Mouse (Mus musculus) lung, embryonic 15.5 days (tissue): ENCODE results near the gene Myh7b. TPM values are rescaled to one million over a fixed set of nuclear protein-coding genes. Genes with fewer than 3 reads are reported as not detected.

Experiments
- ATAC-seq: fragments of 200-750 bp; cut with Nextera tagmentation; 2 replicates; pipeline ENCODE4 v1.8.0; 2017; ENCODE audit warnings: moderate number of reproducible peaks, borderline replicate concordance; ENCODE audit not compliant: low FRiP score, low TSS enrichment; ENCODE audit errors: extremely low read depth
- H3K27ac ChIP-seq: fragments of 300-500 bp; sonication (generic); 2 replicates; pipeline ENCODE4 v1.5.1; 2015; ENCODE audit warnings: moderate library complexity, mild to moderate bottlenecking, inconsistent platforms
- H3K27me3 ChIP-seq: fragments of 300-500 bp; sonication (generic); 2 replicates; pipeline ENCODE4 v1.6.1; 2015; ENCODE audit warnings: inconsistent platforms
- H3K36me3 ChIP-seq: fragments of 300-500 bp; sonication (generic); 2 replicates; pipeline ENCODE4 v1.6.1; 2015; ENCODE audit warnings: inconsistent platforms
- H3K4me1 ChIP-seq: fragments of 300-500 bp; sonication (generic); 2 replicates; pipeline ENCODE4 v1.6.1; 2015; ENCODE audit warnings: inconsistent platforms
- H3K4me2 ChIP-seq: fragments of 300-500 bp; sonication (generic); 2 replicates; pipeline ENCODE4 v1.6.1; 2015; ENCODE audit warnings: inconsistent platforms, mild to moderate bottlenecking, moderate library complexity
- H3K4me3 ChIP-seq: fragments of 300-500 bp; sonication (generic); 2 replicates; pipeline ENCODE4 v1.5.1; 2015; ENCODE audit warnings: mild to moderate bottlenecking, inconsistent platforms
- H3K9ac ChIP-seq: fragments of 300-500 bp; sonication (generic); 2 replicates; pipeline ENCODE4 v1.6.1; 2015; ENCODE audit warnings: inconsistent platforms
- H3K9me3 ChIP-seq: fragments of 300-500 bp; sonication (generic); 2 replicates; pipeline ENCODE4 v1.6.1; 2016; ENCODE audit warnings: inconsistent platforms
- WGBS: fragments of 180-500 bp; shearing (Covaris S2); methylation state at CpG from one replicate; pipeline ENCODE4 v1.1.7; 2015; 5-methylcytosine and 5-hydroxymethylcytosine counted together
- polyA plus RNA-seq: library from polyadenylated mRNA; unstranded; fragments of >200 nt; fragmentation: Nextera tagmentation; extraction: Ambion mirVana; gene quantifications from 2 replicates; pipeline ENCODE4 v1.2.1, GENCODE M21; 2015

The Myh7b gene
- polyA plus RNA-seq, 1 experiment from 2014 or later = 0.85 TPM

GRCm38 (mm10) chr2:155640656-155641055 is 29.6 kb downstream of the Myh7b start:
- H3K27me3 ChIP-seq = no peaks in the 10 kb centered on the region
- no peak for ATAC-seq
- H3K9me3 ChIP-seq = no peaks in the 10 kb centered on the region
- no peaks in the 10 kb centered on the region for H3K4me1 ChIP-seq
- no peak overlapping the region for H3K27ac ChIP-seq
- no peak overlapping the region for H3K4me2 ChIP-seq
- WGBS = 87% methylated on average over 6 of the region's 6 CpGs
- no peak overlapping the region for H3K4me3 ChIP-seq
- H3K36me3 ChIP-seq = peaks cover 89% of the 10 kb centered on the region
- H3K9ac ChIP-seq = no peak overlapping the region

GRCm38 (mm10) chr2:155641540-155642472 is 30.8 kb downstream of the Myh7b start:
- ATAC-seq = no peak
- no peaks in the 10 kb centered on the region for H3K27me3 ChIP-seq
- H3K4me1 ChIP-seq = no peaks in the 10 kb centered on the region
- H3K4me3 ChIP-seq = no peak overlapping the region
- WGBS = 82% methylated on average over 18 of the region's 18 CpGs
- H3K4me2 ChIP-seq = no peak overlapping the region
- H3K36me3 ChIP-seq = peaks cover 79% of the 10 kb centered on the region
- H3K9me3 ChIP-seq = no peaks in the 10 kb centered on the region
- no peak overlapping the region for H3K27ac ChIP-seq
- no peak overlapping the region for H3K9ac ChIP-seq

DNA sequence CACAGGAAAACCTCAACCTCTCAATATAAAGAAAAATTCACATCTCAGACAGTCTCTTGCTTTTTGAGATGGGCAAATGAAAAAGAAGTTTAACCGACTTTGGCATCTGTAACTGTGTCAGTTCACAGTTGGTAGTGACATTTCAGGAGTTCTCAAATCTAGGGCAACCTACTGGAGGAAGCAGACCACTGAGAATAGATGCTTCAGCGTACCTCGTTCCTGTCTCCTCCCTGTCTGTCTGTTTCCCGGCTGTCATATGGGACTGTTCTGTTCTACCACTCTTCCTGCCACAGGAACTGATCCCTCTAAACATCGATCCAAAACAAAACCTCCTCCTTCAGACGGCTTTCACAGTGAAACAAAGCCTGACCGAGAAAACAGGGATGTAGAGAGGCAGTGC is 34.7 kb downstream of the Myh7b start:
- Histone ChIP-seq H3K9me3 (no peaks in the 10 kb centered on the region), H3K4me2 (no peak overlapping the region), H3K36me3 (peaks cover 70% of the 10 kb centered on the region), H3K27ac (no peak overlapping the region), H3K27me3 (no peaks in the 10 kb centered on the region), H3K9ac (no peak overlapping the region), H3K4me1 (no peaks in the 10 kb centered on the region), H3K4me3 (no peak overlapping the region)
- ATAC-seq = no peak
- 84% methylated on average over 7 of the region's 7 CpGs for WGBS

DNA sequence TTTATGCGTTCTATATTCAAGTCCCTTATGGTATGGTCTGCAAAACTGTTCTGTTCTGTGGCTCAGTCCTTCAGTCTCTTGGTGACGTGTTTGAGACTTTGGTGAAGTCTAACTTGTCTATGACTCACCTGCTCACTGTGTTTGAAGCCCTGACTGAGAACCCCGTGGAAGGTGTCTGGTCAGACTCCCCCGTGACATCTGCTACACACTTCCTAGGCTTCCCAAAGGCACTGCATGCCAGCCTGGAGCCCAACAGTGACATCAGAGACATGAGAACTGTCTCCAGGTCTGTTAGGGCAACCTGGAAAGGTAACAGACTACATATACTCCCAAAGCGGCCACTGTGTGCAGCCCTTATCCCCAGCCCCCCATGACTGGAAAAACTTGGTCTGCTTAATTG is 41.6 kb downstream of the Myh7b start:
- no peak for ATAC-seq
- Histone ChIP-seq H3K27me3 (no peaks in the 10 kb centered on the region), H3K9me3 (no peaks in the 10 kb centered on the region; the same call in 1 of the 2 replicates), H3K4me3 (no peak overlapping the region), H3K4me2 (no peak overlapping the region), H3K36me3 (peaks cover 82% of the 10 kb centered on the region), H3K9ac (no peak overlapping the region), H3K4me1 (no peaks in the 10 kb centered on the region), H3K27ac (no peak overlapping the region)
- WGBS = 88% methylated on average over 5 of the region's 5 CpGs

DNA sequence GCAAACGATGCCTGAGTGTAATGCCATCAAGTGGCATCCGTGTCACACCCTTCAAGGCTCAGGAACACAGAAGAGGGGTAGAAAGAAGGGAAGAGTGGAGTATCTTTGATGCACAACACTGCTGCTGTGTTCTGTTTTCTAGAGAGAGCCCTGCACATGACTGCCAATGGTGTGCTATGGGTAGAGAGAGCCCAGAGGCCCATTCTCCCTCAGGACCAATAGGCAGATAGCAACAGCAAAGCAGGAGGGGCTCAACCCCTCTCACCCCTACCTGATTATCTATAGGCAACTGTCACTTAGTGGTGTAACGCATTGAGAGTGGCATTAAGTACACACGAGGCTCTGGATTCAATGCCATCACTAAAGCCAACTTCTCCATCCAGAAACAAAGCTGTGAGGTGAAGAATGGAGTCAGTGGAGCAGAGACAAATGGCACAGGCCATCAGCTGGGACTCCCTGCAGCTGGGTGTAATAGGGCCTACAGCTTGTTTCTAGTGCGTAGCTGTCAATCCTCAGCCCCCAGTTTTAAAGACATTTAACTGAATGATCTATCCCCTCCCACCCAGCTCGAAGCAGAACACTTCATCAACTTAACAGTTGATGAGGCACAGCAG is 44.9 kb downstream of the Myh7b start:
- no peak for ATAC-seq
- no peaks in the 10 kb centered on the region for H3K27me3 ChIP-seq
- no peaks in the 10 kb centered on the region for H3K4me1 ChIP-seq
- no peak overlapping the region for H3K4me2 ChIP-seq
- H3K9ac ChIP-seq = no peak overlapping the region
- H3K9me3 ChIP-seq = no peaks in the 10 kb centered on the region; the same call in 1 of the 2 replicates
- WGBS = 82% methylated on average over 6 of the region's 6 CpGs
- H3K27ac ChIP-seq = no peak overlapping the region
- peaks cover 80% of the 10 kb centered on the region for H3K36me3 ChIP-seq
- no peak overlapping the region for H3K4me3 ChIP-seq

DNA sequence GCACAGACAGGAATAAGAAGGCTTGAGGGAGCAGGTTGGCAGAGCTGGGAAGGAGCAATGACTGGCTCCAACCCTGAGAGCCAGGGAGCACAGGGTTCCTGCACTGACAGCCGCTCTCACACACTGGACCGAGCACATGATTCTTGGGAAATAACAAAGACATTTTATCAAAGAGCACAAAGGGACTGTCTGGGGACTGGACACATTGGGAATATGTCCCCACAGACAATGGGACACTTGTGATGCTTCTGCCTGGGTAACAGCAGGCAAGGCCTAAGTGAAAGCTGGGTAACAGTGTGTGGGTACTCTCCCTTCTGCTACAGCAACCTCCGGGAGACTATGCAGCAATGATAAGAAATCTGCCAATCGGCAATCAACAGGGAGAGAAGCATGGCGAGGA is 51.4 kb downstream of the Myh7b start:
- Histone ChIP-seq H3K9ac (no peak overlapping the region), H3K9me3 (no peaks in the 10 kb centered on the region), H3K27ac (no peak overlapping the region), H3K4me1 (no peaks in the 10 kb centered on the region), H3K27me3 (no peaks in the 10 kb centered on the region), H3K4me2 (no peak overlapping the region), H3K36me3 (peaks cover 73% of the 10 kb centered on the region), H3K4me3 (no peak overlapping the region)
- 87% methylated on average over 5 of the region's 5 CpGs for WGBS
- no peak for ATAC-seq

- Histone ChIP-seq H3K9me3 (no peaks in the 10 kb centered on the region), H3K27me3 (no peaks in the 10 kb centered on the region), H3K4me2 (no peak overlapping the region), H3K4me1 (no peaks in the 10 kb centered on the region), H3K36me3 (peaks cover 72% of the 10 kb centered on the region), H3K27ac (no peak overlapping the region), H3K4me3 (no peak overlapping the region), H3K9ac (no peak overlapping the region)
- ATAC-seq = no peak
- 25% methylated on average over 5 of the region's 5 CpGs for WGBS
Observed at GRCm38 (mm10) chr2:155663097-155663496, 52.1 kb downstream of the Myh7b start.

DNA sequence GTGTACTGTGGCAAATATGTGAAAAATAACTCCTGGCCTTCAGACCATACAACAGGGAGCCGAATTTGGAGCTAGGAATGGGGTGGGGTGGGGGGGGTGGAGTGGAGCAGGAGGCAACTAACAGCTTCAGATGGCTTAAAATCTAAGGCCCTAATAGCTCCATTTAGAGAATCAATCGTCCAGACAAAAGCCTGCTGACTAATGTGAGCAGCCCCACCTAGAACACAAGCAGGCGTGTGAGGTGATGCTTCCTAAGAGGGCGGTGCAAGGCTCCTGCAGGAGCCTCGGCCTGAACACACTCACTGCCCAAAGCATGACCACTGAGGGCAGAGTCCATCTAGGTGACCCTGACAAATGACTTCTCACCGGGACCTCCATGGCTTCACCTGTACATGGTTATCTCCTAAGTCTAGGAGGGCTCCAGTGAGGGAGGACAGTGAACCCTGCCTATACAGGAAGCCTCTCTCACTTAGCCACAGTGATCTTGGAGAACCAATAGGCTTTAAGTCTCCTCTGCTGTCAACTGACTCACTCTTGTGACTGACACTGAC is 53.0 kb downstream of the Myh7b start:
- H3K36me3 ChIP-seq = peaks cover 73% of the 10 kb centered on the region
- ATAC-seq = no peak

GRCm38 (mm10) chr2:155667881-155668280 is 56.9 kb downstream of the Myh7b start:
- peaks cover 70% of the 10 kb centered on the region for H3K36me3 ChIP-seq
- no peaks in the 10 kb centered on the region for H3K9me3 ChIP-seq
- no peak overlapping the region for H3K9ac ChIP-seq
- H3K27ac ChIP-seq = no peak overlapping the region
- no peaks in the 10 kb centered on the region for H3K27me3 ChIP-seq
- no peak overlapping the region for H3K4me2 ChIP-seq
- no peak for ATAC-seq
- H3K4me3 ChIP-seq = no peak overlapping the region
- 94% methylated on average over 8 of the region's 8 CpGs for WGBS
- no peaks in the 10 kb centered on the region for H3K4me1 ChIP-seq

More for the DNA sequence above, 53.0 kb downstream of the Myh7b start:
- Histone ChIP-seq H3K9ac (no peak overlapping the region), H3K4me1 (no peaks in the 10 kb centered on the region), H3K4me2 (no peak overlapping the region), H3K27ac (no peak overlapping the region), H3K9me3 (no peaks in the 10 kb centered on the region), H3K27me3 (no peaks in the 10 kb centered on the region), H3K4me3 (no peak overlapping the region)
- 77% methylated on average over 6 of the region's 6 CpGs for WGBS

DNA sequence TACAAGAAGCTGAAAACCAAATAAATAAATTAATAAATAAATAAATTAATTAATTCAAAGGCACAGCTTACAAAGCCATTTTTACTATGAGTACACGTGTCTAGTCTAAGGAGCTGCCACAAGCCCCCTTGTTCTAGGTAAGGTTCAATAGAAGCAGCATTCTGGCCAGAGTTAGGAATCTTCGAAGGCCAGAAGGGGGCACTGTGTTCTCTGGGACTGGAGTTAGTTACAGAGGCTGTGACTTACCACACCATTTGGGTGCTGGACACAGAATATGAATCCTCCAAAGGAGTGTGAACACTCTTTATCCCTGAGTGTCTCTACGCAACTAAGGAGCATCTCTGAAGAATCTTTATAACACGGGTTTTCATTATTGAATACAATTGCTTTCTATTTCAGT is 57.4 kb downstream of the Myh7b start:
- Histone ChIP-seq H3K4me3 (no peak overlapping the region), H3K36me3 (peaks cover 69% of the 10 kb centered on the region)

DNA sequence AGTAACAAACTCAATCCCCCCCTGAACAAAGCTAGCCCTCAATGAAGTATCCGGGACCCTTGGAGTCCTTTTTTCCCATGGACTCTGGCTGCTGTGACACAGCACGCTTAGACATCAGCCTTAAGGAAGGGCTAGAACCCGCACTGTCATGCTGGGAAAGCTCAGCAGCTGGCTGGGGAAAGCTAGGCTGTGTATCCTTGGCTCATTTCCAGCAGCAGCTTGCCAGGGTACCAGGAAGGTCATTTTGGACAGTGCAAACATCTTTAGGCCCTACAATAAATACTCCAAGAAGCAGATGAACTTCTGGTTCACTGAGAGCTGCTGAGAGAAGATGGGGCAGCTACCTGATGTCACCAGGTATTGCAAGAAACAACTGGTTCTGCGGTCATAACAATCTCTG is 60.2 kb downstream of the Myh7b start:
- WGBS = 65% methylated on average over 4 of the region's 4 CpGs
- H3K27ac ChIP-seq = no peak overlapping the region
- H3K4me1 ChIP-seq = no peaks in the 10 kb centered on the region

More for the DNA sequence above, 57.4 kb downstream of the Myh7b start:
- WGBS = 89% methylated on average over 4 of the region's 4 CpGs
- no peaks in the 10 kb centered on the region for H3K4me1 ChIP-seq
- H3K9ac ChIP-seq = no peak overlapping the region
- H3K4me2 ChIP-seq = no peak overlapping the region
- H3K27me3 ChIP-seq = no peaks in the 10 kb centered on the region
- H3K9me3 ChIP-seq = no peaks in the 10 kb centered on the region
- no peak for ATAC-seq
- no peak overlapping the region for H3K27ac ChIP-seq

GRCm38 (mm10) chr2:155673546-155673945 is 62.5 kb downstream of the Myh7b start:
- 24% methylated on average over 2 of the region's 2 CpGs for WGBS
- H3K4me1 ChIP-seq = no peaks in the 10 kb centered on the region

More for the DNA sequence above, 60.2 kb downstream of the Myh7b start:
- no peaks in the 10 kb centered on the region for H3K27me3 ChIP-seq
- no peak overlapping the region for H3K4me3 ChIP-seq
- ATAC-seq = no peak
- H3K4me2 ChIP-seq = no peak overlapping the region
- no peak overlapping the region for H3K9ac ChIP-seq
- no peaks in the 10 kb centered on the region for H3K9me3 ChIP-seq
- H3K36me3 ChIP-seq = peaks cover 47% of the 10 kb centered on the region

More at GRCm38 (mm10) chr2:155673546-155673945, 62.5 kb downstream of the Myh7b start:
- H3K36me3 ChIP-seq = peaks cover 28% of the 10 kb centered on the region
- H3K9me3 ChIP-seq = no peaks in the 10 kb centered on the region
- H3K9ac ChIP-seq = no peak overlapping the region
- no peaks in the 10 kb centered on the region for H3K27me3 ChIP-seq
- ATAC-seq = no peak
- no peak overlapping the region for H3K27ac ChIP-seq
- H3K4me2 ChIP-seq = no peak overlapping the region
- no peak overlapping the region for H3K4me3 ChIP-seq
